Mouse (Mus musculus): Measurements from ENCODE around the gene Carnmt1.
A peak's percentile ranks its signal among the peaks of the same experiment; 100 is the strongest.
"Not testable (repeated sequence)": the region's sequence is repeated elsewhere in the genome, so short reads cannot be mapped to it uniquely, and the experiment has no call there.

Carnmt1 gene

GRCm38 (mm10) chr19:18713357-18713756, 42.8 kb downstream of the Carnmt1 start:
- DNase-seq (ENCODE audit: low spot score) = not testable (repeated sequence)

DNA sequence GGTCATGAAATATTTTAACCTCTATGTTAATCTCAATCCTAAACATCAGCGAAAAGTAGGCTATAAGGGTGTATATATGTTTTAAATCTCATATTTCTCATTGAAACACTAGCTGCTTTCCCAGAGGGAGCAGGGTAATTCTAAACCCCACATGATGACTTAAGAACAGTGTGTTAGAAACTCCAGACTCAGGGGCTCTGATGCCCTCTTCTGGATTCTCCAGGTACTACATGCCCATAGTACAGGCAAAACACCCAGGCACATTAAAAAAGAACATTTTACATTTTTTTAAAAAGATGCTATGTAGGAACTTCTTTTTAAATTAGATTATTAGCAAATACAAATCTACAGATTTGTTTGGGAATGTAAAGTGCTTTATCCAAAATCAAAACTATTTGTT, 45.8 kb downstream of the Carnmt1 start:
- DNase-seq (ENCODE audit: low spot score) = peak; percentile 57

- no peak for DNase-seq (ENCODE audit: low spot score)
Observed at GRCm38 (mm10) chr19:18720337-18720736, 49.8 kb downstream of the Carnmt1 start.

GRCm38 (mm10) chr19:18725186-18725585, 54.6 kb downstream of the Carnmt1 start:
- no peak for DNase-seq (ENCODE audit: low spot score)

GRCm38 (mm10) chr19:18730255-18730654, 59.7 kb downstream of the Carnmt1 start:
- no peak for DNase-seq (ENCODE audit: low spot score)

- no peak for DNase-seq (ENCODE audit: low spot score)
Observed at GRCm38 (mm10) chr19:18731077-18731476, 60.5 kb downstream of the Carnmt1 start.

DNA sequence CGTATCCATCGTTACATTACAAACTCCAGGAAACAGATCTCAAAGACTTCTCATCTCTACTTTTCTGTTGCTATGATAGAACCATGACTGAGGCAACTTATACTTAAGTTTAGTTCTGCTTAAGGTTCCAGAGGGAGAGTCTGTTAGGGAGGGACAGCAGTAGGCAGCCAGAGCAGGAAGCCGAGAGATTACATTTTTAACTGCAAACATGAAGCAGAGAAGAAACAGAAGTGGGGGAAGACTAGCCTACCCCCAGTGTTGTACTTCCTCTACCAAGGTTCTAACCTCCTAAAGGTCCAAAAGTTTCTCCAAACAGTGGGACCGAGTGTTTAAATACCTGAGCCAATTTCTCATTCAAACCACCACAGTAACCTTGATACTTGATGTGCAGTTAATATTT, 65.3 kb downstream of the Carnmt1 start:
- DNase-seq (ENCODE audit: low spot score) = no peak

GRCm38 (mm10) chr19:18739146-18739545, 68.6 kb downstream of the Carnmt1 start:
- DNase-seq (ENCODE audit: low spot score) = no peak

- no peak for DNase-seq (ENCODE audit: low spot score)
Observed at GRCm38 (mm10) chr19:18743946-18744345, 73.4 kb downstream of the Carnmt1 start.

DNA sequence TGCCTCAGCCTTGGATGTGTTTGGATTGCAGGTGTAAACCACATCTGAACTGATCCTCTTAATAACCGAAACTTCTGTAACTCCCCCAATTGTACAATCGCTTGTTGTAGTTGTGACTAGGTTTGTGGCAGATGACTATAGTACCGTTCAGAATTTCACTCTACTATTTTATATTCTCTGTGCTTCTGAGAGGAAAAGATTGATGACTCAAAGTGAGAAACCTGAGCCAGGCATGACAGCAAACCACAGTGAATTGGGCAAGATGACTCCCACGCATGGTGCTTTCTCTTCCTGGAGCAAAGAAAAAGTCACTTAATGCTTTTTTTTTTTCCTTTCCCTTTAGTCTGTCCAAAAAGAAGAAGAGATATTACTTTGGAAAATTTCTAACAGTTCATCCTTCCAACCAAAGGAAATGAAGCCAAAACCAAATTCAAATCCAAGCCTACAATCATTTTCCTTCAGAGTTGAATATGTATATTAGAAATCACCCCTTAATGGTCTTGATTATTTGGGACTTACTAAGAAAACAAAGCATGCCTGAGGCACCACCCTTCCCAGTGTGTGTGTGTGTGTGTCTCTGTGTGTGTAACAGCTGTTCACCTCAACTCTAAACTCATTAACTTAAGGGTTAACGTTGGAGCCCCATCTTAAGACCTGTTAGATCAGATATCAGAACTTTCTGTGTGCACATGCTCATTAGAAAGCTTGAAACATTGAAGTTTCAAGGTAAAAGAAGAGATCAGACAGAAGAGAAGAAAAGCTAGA, 76.2 kb downstream of the Carnmt1 start:
- DNase-seq (ENCODE audit: low spot score) = no peak

GRCm38 (mm10) chr19:18747379-18747778, 76.8 kb downstream of the Carnmt1 start:
- no peak for DNase-seq (ENCODE audit: low spot score)

DNA sequence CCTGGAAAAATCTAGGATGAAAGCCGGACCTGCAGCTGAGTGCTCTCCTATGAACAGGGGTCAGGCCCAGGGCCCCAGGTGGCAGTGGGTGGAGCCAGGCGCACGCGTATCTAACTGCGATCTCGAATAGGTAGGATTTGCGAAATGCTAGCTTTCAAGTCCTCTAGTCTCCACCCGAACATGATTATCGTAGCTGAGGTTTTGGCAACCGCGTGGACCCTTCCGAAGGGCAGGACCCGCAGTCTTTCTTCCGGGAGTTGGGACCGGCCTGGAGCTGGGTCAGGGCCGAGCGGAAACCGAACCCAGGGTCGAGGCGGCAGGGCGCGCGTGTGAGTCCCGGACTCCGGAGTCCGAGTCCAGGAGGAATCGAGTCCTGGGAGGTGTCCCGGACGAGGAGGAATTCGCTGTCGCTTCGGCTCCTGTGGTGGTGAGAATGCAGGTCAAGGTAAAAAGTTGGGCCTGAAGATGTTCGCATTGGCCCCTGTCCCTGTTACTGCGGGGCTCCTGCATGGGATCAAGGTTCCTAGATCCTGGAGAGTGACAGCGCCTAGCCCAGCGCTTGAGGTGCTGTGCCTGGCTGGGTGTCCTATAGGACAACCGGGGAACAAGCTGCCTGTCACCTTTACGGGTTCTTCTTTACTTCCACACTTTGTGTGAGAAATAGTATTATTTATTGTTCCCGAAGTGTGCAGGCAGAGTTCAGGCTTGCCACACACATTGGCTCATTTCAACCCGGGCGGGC, 79.2 kb downstream of the Carnmt1 start, which contains the start of gene Trpm6:
Trpm6 (plus strand) TSS at position 386 of the 742 bp plus-strand sequence.
- no peak for DNase-seq (ENCODE audit: low spot score)

Data from left cerebral cortex, adult 11 months (tissue).